Mouse (Mus musculus) layer of hippocampus, postnatal 10 days (tissue): ENCODE measurements around the gene Vapb. TPM values are rescaled to one million over a fixed set of nuclear protein-coding genes. Genes with fewer than 3 reads are reported as not detected.
"Not testable (repeated sequence)": the region's sequence is repeated elsewhere in the genome, so short reads cannot be mapped to it uniquely, and the experiment has no call there.

Experiments
- DNase-seq, 2 experiments: peaks; one replicate each; pipeline ENCODE4 v3.0.0; 2021; ENCODE audit warnings: low spot score in 2 of 2
- long read RNA-seq: library from polyadenylated mRNA; stranded (forward); transcript quantifications from one replicate; pipeline ENCODE4 v2.0.0, GENCODE M21; 2023
- total RNA-seq, 2 experiments: library from RNA; stranded (reverse); gene quantifications; 2 replicates each; pipeline ENCODE4 v1.2.3; 2021

Vapb gene
- 100 to 1,000 TPM in 1 of 2 experiments, 10 to 100 TPM in 1; 96.4 to 101 TPM for total RNA-seq
- long read RNA-seq, full-length matches to known transcripts, result 2 of 5 reads
- long read RNA-seq, partial matches to known transcripts, result 0 of 5 reads
- long read RNA-seq, other reads (novel, unspliced or antisense), result 3 of 5 reads

GRCm38 (mm10) chr2:173737222-173737989, at the start of gene Vapb:
TSS of gene Vapb (plus strand) at chr2:173737511.
- DNase-seq, result peak; percentile 100

GRCm38 (mm10) chr2:173689835-173690234, 47.5 kb upstream of the Vapb start:
- DNase-seq, result no peak

DNA sequence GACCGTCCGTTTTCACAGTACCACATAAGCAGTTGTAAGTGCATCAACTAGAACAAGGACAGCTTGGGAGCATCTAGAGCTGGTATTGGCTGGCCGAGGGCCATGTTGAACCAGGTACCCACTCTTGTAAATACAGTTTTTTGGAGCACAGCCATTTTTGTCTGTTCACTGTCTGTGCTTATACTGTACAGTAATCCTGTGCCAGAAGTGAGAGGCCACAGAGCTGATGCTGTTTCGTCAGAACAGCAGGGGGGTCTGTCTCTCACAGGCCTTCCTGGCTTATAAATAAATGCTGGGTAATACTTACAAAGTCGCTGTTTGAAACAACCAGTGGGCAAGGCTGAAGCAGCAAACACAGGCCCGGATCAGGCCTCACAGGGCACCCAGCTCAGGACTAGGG, 45.6 kb upstream of the Vapb start:
- DNase-seq, result no peak

GRCm38 (mm10) chr2:173692693-173693092, 44.6 kb upstream of the Vapb start:
- DNase-seq, result no peak

DNA sequence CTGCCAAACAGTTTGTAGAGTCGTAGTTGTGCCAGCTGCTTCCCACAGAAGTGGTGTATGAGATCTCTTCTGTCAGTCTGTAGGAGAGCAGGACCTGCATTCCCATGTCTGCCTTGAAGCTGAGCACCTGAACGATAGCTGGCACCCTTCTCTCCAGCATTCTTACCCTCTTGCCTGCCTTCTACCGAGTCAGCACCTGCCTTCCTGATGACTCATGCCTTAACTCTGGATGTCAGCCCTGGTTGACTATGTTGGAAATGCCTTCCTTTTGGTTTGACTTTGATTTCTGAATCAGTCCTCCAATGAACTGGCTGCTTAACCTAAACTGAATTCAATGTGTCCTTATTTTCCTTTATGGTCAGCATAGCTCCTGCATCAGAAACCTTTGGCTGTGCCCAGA, 38.5 kb upstream of the Vapb start:
- no peak for DNase-seq

DNA sequence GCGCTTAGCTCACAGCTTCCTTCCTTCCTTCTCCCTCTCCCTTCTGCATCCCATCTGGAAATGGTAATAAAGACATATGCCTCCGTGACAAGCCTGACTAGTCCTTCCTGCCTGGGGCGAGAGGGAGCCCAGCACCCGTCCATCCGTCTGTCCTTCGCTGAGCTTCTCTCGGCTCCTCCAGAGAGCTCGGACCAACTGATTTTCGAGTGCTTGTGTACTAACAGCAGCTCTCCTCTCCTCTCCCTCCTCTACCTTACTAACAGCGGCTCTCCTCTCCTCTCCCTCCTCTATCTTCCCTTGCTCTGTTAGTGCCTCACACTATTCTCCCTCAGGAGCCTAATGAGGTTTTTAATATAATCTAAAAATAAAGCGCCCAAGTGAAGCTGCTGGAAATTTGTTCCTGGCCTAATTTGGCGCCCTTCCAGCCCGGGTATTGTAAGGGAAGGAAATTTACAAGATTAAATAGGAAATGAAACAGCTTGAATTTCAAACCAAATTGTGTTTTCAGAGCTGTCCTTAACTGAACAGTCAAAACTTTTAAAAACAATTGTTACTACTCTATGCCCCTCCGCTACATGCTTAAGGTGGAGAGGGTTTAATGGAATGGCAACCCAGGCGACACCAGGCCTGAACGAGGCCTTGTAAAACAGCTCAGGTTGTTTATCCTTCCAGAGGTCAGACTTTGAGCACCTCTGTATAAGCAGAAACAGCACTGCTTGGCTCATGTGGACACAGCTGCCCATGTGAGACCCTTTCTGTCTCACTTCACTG, 35.0 kb upstream of the Vapb start:
- DNase-seq, result peak in 1 of 2 experiments; percentile 27

DNA sequence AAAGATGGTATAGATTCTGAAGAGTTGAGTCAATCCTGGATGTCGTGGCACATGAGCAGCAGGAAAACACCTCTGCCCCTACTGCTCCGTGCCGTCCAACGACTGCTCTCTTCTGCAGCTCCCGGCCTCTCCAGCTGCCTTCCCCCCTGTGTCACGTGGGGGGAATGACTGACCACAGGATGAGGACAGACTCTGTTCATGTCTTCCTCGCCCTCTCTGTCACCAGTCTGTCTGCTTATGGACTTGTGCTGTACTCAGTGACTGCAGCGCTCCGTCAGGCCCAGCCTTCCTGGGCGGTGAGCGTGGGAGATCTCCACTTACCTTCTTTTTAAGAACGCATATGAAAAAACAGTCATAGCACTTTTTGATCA, 34.5 kb upstream of the Vapb start:
- no peak for DNase-seq

GRCm38 (mm10) chr2:173705827-173706551, 31.3 kb upstream of the Vapb start:
- DNase-seq, result no peak

GRCm38 (mm10) chr2:173707626-173708025, 29.7 kb upstream of the Vapb start:
- not testable (repeated sequence) for DNase-seq

GRCm38 (mm10) chr2:173710193-173710592, 27.1 kb upstream of the Vapb start:
- DNase-seq, result no peak

GRCm38 (mm10) chr2:173712656-173713055, 24.7 kb upstream of the Vapb start:
- no peak for DNase-seq

GRCm38 (mm10) chr2:173713241-173713640, 24.1 kb upstream of the Vapb start:
- DNase-seq, result no peak

DNA sequence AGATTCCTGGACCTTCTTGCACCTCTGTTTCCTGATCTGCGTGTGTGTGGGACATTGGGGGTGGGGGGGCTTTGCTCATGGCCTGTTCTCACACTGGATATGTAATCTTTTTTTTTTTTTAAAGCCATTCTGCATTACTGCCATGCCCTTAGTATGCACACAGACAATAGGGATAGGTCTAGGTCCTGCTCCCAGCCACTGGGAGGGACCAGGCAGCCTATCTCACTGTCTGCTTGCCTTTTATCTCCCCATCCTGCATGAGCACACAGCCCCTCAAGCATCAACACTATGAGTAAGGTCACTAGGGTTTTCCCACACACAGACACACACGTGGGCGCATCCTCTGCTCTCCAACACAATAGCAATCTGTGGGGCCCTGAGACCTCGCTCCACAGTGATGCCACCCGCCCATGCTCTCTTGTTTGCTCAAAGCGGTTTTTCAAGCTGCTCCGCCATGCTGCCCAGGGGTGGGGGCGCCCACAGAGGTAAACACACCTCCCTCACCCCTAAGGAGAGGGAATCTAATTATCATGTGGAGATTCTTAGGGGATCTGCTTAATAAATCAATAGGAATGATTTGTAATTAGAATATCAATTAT, 22.6 kb upstream of the Vapb start:
- DNase-seq, result no peak

DNA sequence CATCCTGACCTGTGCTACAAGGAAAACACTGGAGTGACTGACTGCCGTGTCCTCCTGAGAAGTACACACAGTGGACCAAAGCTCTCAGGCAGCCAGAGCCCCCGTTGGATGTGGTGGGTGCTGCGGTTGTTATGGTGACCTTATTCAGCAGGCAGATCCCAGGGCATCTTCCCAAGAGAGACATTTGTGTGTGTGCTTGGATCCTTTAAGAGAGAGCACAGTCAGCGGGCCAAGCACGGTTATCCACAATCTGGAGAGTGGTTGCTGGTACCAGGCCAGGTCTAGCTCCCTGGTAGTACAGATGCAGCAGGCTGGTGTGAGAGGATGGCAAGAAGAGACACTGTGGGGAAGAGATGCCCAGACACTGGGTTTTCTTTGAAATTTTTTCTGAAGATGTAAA, 20.3 kb upstream of the Vapb start:
- DNase-seq, result peak; percentile 41 to 46

DNA sequence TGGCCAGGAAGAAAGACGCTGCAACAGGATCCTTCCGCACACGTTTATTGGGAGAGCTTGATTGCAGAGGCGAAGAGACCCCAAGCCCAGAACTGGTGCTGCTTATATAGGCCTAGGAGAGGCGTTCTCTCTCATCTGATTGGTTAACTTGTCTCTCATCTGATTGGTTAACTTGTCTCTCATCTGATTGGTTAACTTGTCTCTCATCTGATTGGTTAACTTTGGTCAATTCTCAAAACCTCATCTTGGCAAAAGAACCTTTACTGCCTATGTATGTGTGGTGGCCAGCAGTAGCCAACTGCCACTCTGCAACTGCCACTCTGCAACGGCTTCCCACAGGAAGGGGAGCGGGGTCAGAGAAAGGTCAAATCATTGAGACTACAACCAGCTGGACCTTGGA, 18.2 kb upstream of the Vapb start, which contains the start of gene 1700010B08Rik:
Gene 1700010B08Rik (plus strand): TSS at position 301 of the 400 bp plus-strand sequence.
- not testable (repeated sequence) for DNase-seq

- DNase-seq, result no peak
Observed at GRCm38 (mm10) chr2:173722251-173722857, 15.0 kb upstream of the Vapb start.

- DNase-seq, result no peak
Observed at GRCm38 (mm10) chr2:173724382-173724781, 12.9 kb upstream of the Vapb start.

DNA sequence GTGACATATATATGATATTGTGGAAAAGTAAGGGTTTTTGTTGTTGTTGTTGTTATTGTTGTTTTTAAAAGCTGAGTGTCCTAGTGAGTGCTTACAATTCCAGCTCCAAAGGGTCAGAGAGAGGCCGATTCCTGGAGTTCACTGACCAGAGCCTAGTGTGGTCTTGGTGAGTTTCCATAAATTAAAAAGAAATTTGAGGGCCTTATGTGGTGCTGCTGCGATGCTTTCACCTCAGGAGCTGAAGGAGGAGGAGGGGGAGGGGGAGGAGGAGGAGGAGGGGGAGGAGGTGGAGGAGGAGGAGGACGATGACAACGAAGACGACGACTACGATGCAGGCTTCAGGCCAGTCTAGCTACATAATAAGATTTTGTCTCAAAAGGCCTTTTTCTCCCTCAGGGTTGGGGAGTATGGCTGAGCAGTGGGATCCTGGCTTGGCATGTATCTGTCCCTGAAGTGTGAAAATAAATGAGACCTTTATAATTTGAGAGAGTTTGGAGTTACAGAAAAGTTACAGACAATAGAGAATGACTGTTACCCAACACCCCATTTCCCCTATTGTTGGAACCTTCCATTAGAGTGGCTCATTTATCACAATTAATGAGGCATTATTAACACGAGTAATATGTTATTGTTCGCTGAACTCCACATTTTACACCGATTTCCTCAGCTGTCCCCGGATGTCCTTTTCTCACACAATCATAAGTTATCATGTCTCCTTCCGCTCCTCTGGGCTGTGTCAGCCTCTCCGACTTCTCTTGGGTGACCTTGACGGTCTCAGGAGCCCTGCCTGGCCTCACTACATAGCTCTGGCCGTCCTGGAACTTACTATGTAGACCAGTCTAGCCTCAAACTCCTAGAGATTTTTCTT, 12.1 kb upstream of the Vapb start:
- no peak for DNase-seq

DNA sequence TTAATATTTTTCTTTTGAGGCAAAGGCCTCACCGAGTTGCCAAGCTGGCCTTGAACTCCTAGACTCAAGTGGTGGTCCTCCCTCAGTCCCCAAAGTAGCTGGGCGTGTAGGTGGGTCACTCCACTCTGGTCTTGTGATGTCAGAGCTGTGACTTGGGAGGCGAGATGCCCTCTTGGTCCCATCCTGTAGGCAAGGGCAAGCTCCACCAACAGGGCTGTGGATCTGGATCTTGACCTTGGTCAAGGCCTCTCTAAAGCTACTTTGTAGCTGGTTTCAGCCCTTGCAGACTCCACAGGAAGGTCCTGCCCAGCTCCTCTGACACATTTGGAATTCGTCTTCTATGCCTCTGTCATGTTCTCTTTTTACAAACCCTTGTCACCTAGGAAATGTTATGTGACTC, 11.5 kb upstream of the Vapb start:
- DNase-seq, result no peak
